Mouse (Mus musculus) neural tube, embryonic 13.5 days (tissue): ENCODE results near the gene Ppp1r14b. TPM values are rescaled to one million over a fixed set of nuclear protein-coding genes. Genes with fewer than 3 reads are reported as not detected.

Source experiments
- ATAC-seq: fragments of 200-750 bp; cut with Nextera tagmentation; 2 replicates; pipeline ENCODE4 v1.8.0; 2017; ENCODE audit warnings: low read depth, mild to moderate bottlenecking, moderate TSS enrichment, moderate library complexity
- H3K27ac ChIP-seq: fragments of 300-500 bp; sonication (generic); replicated peaks from 2 replicates; pipeline ENCODE4 v1.5.1; 2015; ENCODE audit warnings: moderate library complexity, mild to moderate bottlenecking, inconsistent platforms
- H3K27me3 ChIP-seq: fragments of 300-500 bp; sonication (generic); 2 replicates; pipeline ENCODE4 v1.6.1; 2015; ENCODE audit warnings: mild to moderate bottlenecking, inconsistent platforms
- H3K36me3 ChIP-seq: fragments of 300-500 bp; sonication (generic); 2 replicates; pipeline ENCODE4 v1.6.1; 2015; ENCODE audit warnings: mild to moderate bottlenecking, inconsistent platforms
- H3K4me1 ChIP-seq: fragments of 300-500 bp; sonication (generic); replicated peaks from 2 replicates; pipeline ENCODE4 v1.6.1; 2015; ENCODE audit warnings: inconsistent platforms
- H3K4me2 ChIP-seq: fragments of 300-500 bp; sonication (generic); 2 replicates; pipeline ENCODE4 v1.6.1; 2015; ENCODE audit warnings: inconsistent platforms, mild to moderate bottlenecking, moderate library complexity
- H3K4me3 ChIP-seq: fragments of 300-500 bp; sonication (generic); 2 replicates; pipeline ENCODE4 v1.5.1; 2015; ENCODE audit warnings: mild to moderate bottlenecking, inconsistent platforms
- H3K9ac ChIP-seq: fragments of 300-500 bp; sonication (generic); 2 replicates; pipeline ENCODE4 v1.6.1; 2015; ENCODE audit warnings: moderate library complexity, mild to moderate bottlenecking, inconsistent platforms
- H3K9me3 ChIP-seq: fragments of 300-500 bp; sonication (generic); 2 replicates; pipeline ENCODE4 v1.6.1; 2016; ENCODE audit warnings: inconsistent platforms
- WGBS: fragments of 180-500 bp; shearing (Covaris S2); methylation state at CpG from one replicate; pipeline ENCODE4 v1.1.7; 2015; 5-methylcytosine and 5-hydroxymethylcytosine counted together
- polyA plus RNA-seq: library from polyadenylated mRNA; unstranded; fragments of >200 nt; fragmentation: Nextera tagmentation; extraction: Ambion mirVana; gene quantifications from 2 replicates; pipeline ENCODE4 v1.2.1, GENCODE M21; 2015

Ppp1r14b gene
- polyA plus RNA-seq, 1 experiment from 2014 or later = 211 TPM

DNA sequence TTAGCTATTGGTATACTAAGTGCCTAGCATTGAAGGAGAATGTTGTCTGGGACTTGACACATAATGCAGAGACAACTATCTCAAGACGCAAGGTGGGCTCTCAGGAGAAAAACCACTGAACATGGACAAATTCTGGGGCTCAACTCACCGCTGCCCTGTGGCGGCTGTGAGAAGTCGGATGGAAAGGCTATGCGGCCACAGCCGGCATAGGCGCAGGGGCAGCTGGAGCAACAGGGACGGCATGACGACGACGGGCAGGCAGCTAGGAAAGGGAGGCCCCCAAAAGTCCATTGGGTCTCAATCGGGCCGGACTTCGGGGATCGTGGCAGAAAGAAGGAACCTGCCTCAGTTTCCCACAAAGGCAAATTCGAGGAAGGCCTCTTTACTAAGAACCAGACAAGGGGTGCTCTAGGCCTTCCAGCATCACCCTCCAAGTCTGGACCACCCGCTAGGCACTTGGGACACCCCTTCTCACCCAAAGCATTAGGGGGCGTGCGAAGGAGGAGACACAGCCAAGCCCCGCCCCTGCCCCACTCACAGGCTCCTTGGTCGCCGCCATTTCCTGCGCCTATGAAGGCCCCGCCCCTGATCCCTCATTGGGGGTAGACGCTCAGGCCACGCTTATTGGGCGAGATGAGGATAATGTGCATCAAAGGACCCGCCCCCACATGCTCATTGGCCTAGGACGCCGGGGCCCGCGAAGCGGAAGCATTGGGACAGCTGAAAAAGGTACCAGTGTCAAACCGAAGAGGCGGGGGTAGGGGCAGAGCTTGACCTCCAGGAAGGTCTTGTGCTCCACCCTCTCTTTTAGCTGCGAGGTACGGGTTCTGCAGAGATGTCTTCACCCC, 17.5 kb downstream of the Ppp1r14b start, which contains the start of gene Dnajc4:
Gene Dnajc4, minus strand, starts transcription at position 562 of the 848 bp plus-strand sequence.
- H3K9me3 ChIP-seq = no peaks in the 10 kb centered on the region
- peaks cover 57% of the 10 kb centered on the region for H3K4me1 ChIP-seq
- peak within 1 kb of the TSS; percentile 54 for H3K27ac ChIP-seq
- WGBS = 2% methylated on average over 37 of the region's 37 CpGs
- H3K4me2 ChIP-seq = peak within 1 kb of the TSS; percentile 95
- no peaks in the 10 kb centered on the region for H3K27me3 ChIP-seq
- H3K4me3 ChIP-seq = peak within 1 kb of the TSS; percentile 56
- peak within 1 kb of the TSS; percentile 78 for H3K9ac ChIP-seq
- ATAC-seq = peak; percentile 94
- H3K36me3 ChIP-seq = no peaks in the 10 kb centered on the region

GRCm38 (mm10) chr19:6993011-6993770, 18.4 kb downstream of the Ppp1r14b start:
- no peak for ATAC-seq
- WGBS = 57% methylated on average over 14 of the region's 14 CpGs
- H3K4me1 ChIP-seq = peaks cover 54% of the 10 kb centered on the region
- no peaks in the 10 kb centered on the region for H3K27me3 ChIP-seq
- no peaks in the 10 kb centered on the region for H3K9me3 ChIP-seq
- H3K4me2 ChIP-seq = peak overlapping the region; percentile 95
- peaks cover 2% of the 10 kb centered on the region for H3K36me3 ChIP-seq
- H3K4me3 ChIP-seq = peak overlapping the region; percentile 56
- H3K9ac ChIP-seq = peak overlapping the region; percentile 67
- peak overlapping the region; percentile 20 for H3K27ac ChIP-seq

DNA sequence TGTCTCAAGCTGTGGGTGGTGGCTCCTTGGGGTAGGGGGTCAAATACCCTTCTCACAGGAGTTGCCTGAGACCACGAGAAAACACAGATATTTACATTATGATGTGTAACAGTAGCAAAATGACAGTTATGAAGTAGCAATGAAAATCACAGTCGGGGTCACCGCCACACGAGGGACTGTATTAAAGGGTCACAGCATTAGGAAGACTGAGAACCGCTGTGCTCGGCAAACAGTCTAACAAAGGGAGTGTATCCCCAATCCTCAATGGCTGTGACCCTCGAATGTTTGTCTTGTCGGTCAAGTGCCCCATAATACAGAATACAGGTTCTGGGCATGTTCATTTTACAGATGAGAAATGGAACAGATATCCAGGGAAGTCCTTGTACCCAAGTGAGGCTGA, 19.2 kb downstream of the Ppp1r14b start:
- H3K4me3 ChIP-seq = no peak overlapping the region
- no peaks in the 10 kb centered on the region for H3K27me3 ChIP-seq
- peaks cover 52% of the 10 kb centered on the region for H3K4me1 ChIP-seq
- H3K9ac ChIP-seq = no peak overlapping the region
- WGBS = 87% methylated on average over 8 of the region's 8 CpGs
- no peak overlapping the region for H3K27ac ChIP-seq
- ATAC-seq = no peak
- no peak overlapping the region for H3K4me2 ChIP-seq
- H3K36me3 ChIP-seq = peaks cover 10% of the 10 kb centered on the region
- no peaks in the 10 kb centered on the region for H3K9me3 ChIP-seq

DNA sequence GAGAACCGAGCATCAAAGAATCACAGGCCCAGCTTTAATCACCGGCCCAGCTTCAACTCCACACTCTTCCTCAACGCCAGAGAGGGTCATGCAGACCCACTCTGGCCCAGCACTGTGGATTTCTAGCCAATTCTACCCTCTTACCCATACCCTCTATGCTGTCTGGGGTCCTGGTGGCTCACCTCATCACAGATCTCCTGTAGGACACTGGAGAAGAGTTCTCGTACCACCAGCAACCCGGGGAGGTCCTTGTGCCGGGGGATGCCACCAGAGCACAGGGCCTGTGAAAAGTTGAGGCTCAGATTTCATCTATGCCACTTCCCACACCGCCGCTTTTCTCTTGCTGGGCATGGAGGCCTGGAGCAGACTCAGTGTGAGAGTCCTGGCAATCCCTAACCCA, 19.7 kb downstream of the Ppp1r14b start:
- H3K4me3 ChIP-seq = no peak overlapping the region
- H3K36me3 ChIP-seq = peaks cover 15% of the 10 kb centered on the region
- H3K9me3 ChIP-seq = no peaks in the 10 kb centered on the region
- 89% methylated on average over 8 of the region's 8 CpGs for WGBS
- no peak overlapping the region for H3K27ac ChIP-seq
- H3K27me3 ChIP-seq = no peaks in the 10 kb centered on the region
- H3K4me2 ChIP-seq = peak overlapping the region; percentile 79; the same call in 1 of the 2 replicates
- peak overlapping the region; percentile 82 for H3K9ac ChIP-seq
- no peak for ATAC-seq
- H3K4me1 ChIP-seq = peaks cover 52% of the 10 kb centered on the region

DNA sequence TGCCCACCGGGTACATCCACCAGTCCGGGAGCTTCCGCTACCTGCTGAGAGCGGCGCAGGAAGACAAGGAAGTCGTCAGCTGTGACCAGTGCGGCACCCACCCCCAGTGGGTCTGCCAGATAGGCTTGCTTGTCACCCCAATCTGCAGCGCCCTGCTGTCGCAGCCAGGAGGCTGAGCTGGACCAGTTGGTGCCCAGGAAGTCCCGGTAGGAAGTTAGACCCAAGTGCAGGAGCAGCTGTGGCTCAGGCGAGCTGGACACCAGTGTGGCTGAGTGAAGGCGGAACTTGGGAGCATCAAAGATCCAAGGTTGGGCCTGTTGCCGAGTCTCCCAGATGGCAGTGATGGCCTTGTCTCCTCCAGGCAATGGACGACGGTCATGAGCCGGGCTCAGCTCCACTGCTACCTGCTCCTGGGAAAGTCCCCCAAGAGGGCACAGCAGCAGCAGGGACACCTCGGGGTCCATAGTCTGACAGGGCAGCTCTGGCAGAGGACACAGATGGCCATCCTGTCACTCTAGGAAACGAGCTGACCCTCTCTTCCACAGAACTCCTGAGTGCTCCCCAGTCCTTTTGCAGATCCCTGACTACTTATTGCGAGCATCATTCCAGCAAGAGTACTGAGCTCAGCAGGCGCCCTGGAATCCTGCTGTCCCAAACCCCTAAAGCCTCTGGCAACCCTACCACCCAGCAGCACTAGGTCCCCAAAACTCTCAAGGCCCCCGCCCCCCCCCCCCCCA, 20.7 kb downstream of the Ppp1r14b start:
- Histone ChIP-seq H3K4me2 (peak overlapping the region; percentile 79), H3K4me3 (peak overlapping the region; percentile 69), H3K9ac (peak overlapping the region; percentile 82), H3K27ac (peak overlapping the region; percentile 76; the same call in 1 of the 2 replicates), H3K9me3 (no peaks in the 10 kb centered on the region), H3K27me3 (no peaks in the 10 kb centered on the region), H3K36me3 (peaks cover 24% of the 10 kb centered on the region), H3K4me1 (peaks cover 52% of the 10 kb centered on the region)
- no peak for ATAC-seq
- 52% methylated on average over 21 of the region's 21 CpGs for WGBS

DNA sequence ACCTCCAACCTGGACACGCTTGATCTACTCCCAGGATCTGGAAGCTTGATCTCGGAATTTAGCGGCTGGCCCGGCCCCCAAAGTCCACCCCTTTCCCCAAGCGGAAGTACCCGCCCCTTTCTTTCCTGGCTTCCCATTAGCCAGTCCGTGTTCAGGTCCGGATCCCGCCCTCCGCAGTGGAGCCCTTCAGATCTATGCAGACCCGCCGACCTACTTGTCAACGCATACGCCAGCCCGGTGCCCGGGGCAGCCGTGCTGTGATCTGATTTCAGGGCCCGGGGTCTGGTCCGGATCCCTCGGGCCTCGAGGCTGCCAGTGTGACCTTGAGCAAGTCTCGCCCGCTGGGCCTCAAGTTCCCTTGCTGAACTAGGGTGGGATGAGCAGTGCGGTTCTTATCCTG, 21.2 kb downstream of the Ppp1r14b start, which contains the start of the genes Nudt22 and Trpt1:
Gene Nudt22, minus strand, starts transcription at position 112 of the 400 bp plus-strand sequence.
Gene Trpt1, plus strand, starts transcription at position 126 of the 400 bp plus-strand sequence.
- ATAC-seq = peak; percentile 72
- Histone ChIP-seq H3K9me3 (no peaks in the 10 kb centered on the region), H3K4me3 (peak within 1 kb of the TSS; percentile 69), H3K4me1 (peaks cover 52% of the 10 kb centered on the region), H3K27ac (peak within 1 kb of the TSS; percentile 76), H3K27me3 (no peaks in the 10 kb centered on the region), H3K9ac (peak within 1 kb of the TSS; percentile 82), H3K4me2 (peak within 1 kb of the TSS; percentile 79), H3K36me3 (peaks cover 25% of the 10 kb centered on the region)
- under 1% methylated on average over 24 of the region's 24 CpGs for WGBS

DNA sequence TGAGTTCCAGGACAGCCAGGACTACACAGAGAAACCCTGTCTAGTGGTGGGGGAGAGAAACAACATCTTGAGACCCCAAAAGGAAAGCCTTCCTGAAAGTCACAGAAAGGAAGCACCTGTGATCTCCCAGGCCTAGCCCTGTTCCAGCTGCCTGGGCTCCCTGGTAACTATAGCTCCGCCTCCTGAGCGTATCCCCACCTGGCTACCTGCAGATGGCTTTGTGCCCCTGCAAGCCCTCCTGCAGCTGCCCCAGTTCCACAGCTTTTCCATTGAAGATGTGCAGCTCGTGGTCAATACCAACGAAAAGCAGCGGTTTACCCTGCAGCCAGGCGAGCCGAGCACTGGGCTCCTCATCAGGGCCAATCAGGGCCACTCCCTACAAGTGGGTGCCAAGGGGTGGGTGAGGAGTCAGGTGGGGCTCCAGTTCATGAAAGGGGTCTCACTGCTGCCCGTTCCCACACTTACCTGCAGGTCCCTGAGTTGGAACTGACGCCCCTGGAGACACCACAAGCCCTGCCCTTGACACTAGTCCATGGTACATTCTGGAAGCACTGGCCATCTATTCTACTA, 23.0 kb downstream of the Ppp1r14b start:
- no peak for ATAC-seq

GRCm38 (mm10) chr19:6999360-7000063, 24.7 kb downstream of the Ppp1r14b start:
- Histone ChIP-seq H3K27me3 (no peaks in the 10 kb centered on the region), H3K9me3 (no peaks in the 10 kb centered on the region), H3K4me3 (no peak overlapping the region), H3K36me3 (peaks cover 25% of the 10 kb centered on the region), H3K9ac (no peak overlapping the region), H3K4me2 (no peak overlapping the region), H3K27ac (no peak overlapping the region), H3K4me1 (peaks cover 28% of the 10 kb centered on the region)
- no peak for ATAC-seq
- 92% methylated on average over 19 of the region's 19 CpGs for WGBS

More for the DNA sequence above, 23.0 kb downstream of the Ppp1r14b start:
- H3K9me3 ChIP-seq = no peaks in the 10 kb centered on the region
- peaks cover 25% of the 10 kb centered on the region for H3K36me3 ChIP-seq
- 84% methylated on average over 9 of the region's 9 CpGs for WGBS
- no peak overlapping the region for H3K4me3 ChIP-seq
- H3K27ac ChIP-seq = no peak overlapping the region
- peaks cover 43% of the 10 kb centered on the region for H3K4me1 ChIP-seq
- no peak overlapping the region for H3K9ac ChIP-seq
- no peak overlapping the region for H3K4me2 ChIP-seq
- no peaks in the 10 kb centered on the region for H3K27me3 ChIP-seq

GRCm38 (mm10) chr19:7006892-7007593, 32.3 kb downstream of the Ppp1r14b start:
- 82% methylated on average over 9 of the region's 9 CpGs for WGBS
- no peaks in the 10 kb centered on the region for H3K36me3 ChIP-seq
- H3K4me2 ChIP-seq = no peak overlapping the region
- no peak overlapping the region for H3K4me3 ChIP-seq
- no peaks in the 10 kb centered on the region for H3K4me1 ChIP-seq
- no peak overlapping the region for H3K9ac ChIP-seq
- H3K27ac ChIP-seq = no peak overlapping the region
- H3K27me3 ChIP-seq = no peaks in the 10 kb centered on the region
- no peaks in the 10 kb centered on the region for H3K9me3 ChIP-seq
- ATAC-seq = no peak

DNA sequence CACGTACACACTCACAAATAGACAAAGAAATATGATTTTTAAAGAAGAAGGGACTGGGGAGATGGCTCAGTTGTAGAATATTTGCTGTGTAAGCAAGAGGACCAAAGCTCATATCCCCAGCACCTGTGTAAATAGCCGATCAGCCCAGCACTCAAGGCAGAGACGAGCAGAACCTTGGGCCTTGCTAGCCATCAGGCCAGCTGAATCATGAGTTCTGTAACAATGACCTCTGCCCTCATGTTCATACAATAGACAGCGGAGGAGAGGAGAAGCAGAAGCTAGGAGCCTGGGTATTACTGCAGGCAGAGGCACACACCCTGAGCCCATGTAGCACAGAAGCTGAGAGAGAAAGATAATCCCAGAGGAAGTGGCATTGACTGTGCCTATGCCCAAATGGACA, 37.7 kb downstream of the Ppp1r14b start:
- WGBS = 77% methylated on average over 4 of the region's 4 CpGs
- no peaks in the 10 kb centered on the region for H3K27me3 ChIP-seq
- H3K9ac ChIP-seq = no peak overlapping the region
- H3K4me2 ChIP-seq = no peak overlapping the region
- H3K9me3 ChIP-seq = no peaks in the 10 kb centered on the region
- ATAC-seq = no peak
- H3K36me3 ChIP-seq = peaks cover 17% of the 10 kb centered on the region
- H3K4me1 ChIP-seq = no peaks in the 10 kb centered on the region
- H3K27ac ChIP-seq = no peak overlapping the region
- no peak overlapping the region for H3K4me3 ChIP-seq
